Mouse (Mus musculus) ovary, postnatal 10 days (tissue): Measurements from ENCODE around the gene Slain1.
"Not testable (repeated sequence)": the region's sequence is repeated elsewhere in the genome, so short reads cannot be mapped to it uniquely, and the experiment has no call there.

Source experiments
- DNase-seq: peaks from one replicate; pipeline ENCODE4 v3.0.0; 2022; ENCODE audit warnings: low spot score

Slain1 gene

GRCm38 (mm10) chr14:103720637-103721355, 70.8 kb downstream of the Slain1 start:
- no peak for DNase-seq

GRCm38 (mm10) chr14:103723314-103723713, 73.3 kb downstream of the Slain1 start:
- DNase-seq: no peak

GRCm38 (mm10) chr14:103723841-103724240, 73.8 kb downstream of the Slain1 start:
- DNase-seq: no peak

- no peak for DNase-seq
Observed at GRCm38 (mm10) chr14:103728506-103728905, 78.5 kb downstream of the Slain1 start.

GRCm38 (mm10) chr14:103728951-103729725, 79.1 kb downstream of the Slain1 start:
- no peak for DNase-seq

- DNase-seq: no peak
Observed at GRCm38 (mm10) chr14:103729760-103730367, 79.8 kb downstream of the Slain1 start.

GRCm38 (mm10) chr14:103732626-103733025, 82.6 kb downstream of the Slain1 start:
- no peak for DNase-seq

GRCm38 (mm10) chr14:103741216-103741615, 91.2 kb downstream of the Slain1 start:
- DNase-seq: no peak

- no peak for DNase-seq
Observed at GRCm38 (mm10) chr14:103742150-103742549, 92.1 kb downstream of the Slain1 start.

GRCm38 (mm10) chr14:103747345-103747744, 97.3 kb downstream of the Slain1 start:
- DNase-seq: no peak

- not testable (repeated sequence) for DNase-seq
Observed at GRCm38 (mm10) chr14:103750638-103751037, 100.6 kb downstream of the Slain1 start.

- DNase-seq: no peak
Observed at GRCm38 (mm10) chr14:103751384-103751783, 101.4 kb downstream of the Slain1 start.

GRCm38 (mm10) chr14:103752773-103753172, 102.7 kb downstream of the Slain1 start:
- no peak for DNase-seq

GRCm38 (mm10) chr14:103754041-103754440, 104.0 kb downstream of the Slain1 start:
- no peak for DNase-seq

- no peak for DNase-seq
Observed at GRCm38 (mm10) chr14:103754465-103754864, 104.4 kb downstream of the Slain1 start.
